Mouse (Mus musculus): Measurements from ENCODE around the gene Fli1. TPM values are rescaled to one million over a fixed set of nuclear protein-coding genes. Genes with fewer than 3 reads are reported as not detected.

The Fli1 gene
- polyA plus RNA-seq, 1 experiment: 124 TPM

- no peak overlapping the region for H3K27ac ChIP-seq (ENCODE audit: insufficient read depth, low read depth, low read length)
- peaks cover 50% of the 10 kb centered on the region for H3K4me1 ChIP-seq (ENCODE audit: control insufficient read depth, insufficient read depth, low read length)
- TF ChIP-seq POLR2A (IDR thresholded peaks at IDR 0.05; ENCODE audit: borderline replicate concordance, low read depth, low read length): no peak
- no peak for TF ChIP-seq CTCF (IDR thresholded peaks at IDR 0.05; ENCODE audit: low read depth, low read length)
- H3K4me3 ChIP-seq (ENCODE audit: insufficient read depth, low read length): no peak overlapping the region
Measured at GRCm38 (mm10) chr9:32480418-32480817, 62.2 kb downstream of the Fli1 start.

GRCm38 (mm10) chr9:32478799-32479198 is 63.9 kb downstream of the Fli1 start:
- Histone ChIP-seq H3K4me3 (ENCODE audit: insufficient read depth, low read length) (no peak overlapping the region), H3K27ac (ENCODE audit: insufficient read depth, low read depth, low read length) (peak overlapping the region; percentile 84), H3K4me1 (ENCODE audit: control insufficient read depth, insufficient read depth, low read length) (peaks cover 63% of the 10 kb centered on the region)
- TF ChIP-seq POLR2A (IDR thresholded peaks at IDR 0.05; ENCODE audit: borderline replicate concordance, low read depth, low read length): no peak
- no peak for TF ChIP-seq CTCF (IDR thresholded peaks at IDR 0.05; ENCODE audit: low read depth, low read length)

GRCm38 (mm10) chr9:32478087-32478486 is 64.6 kb downstream of the Fli1 start:
- H3K27ac ChIP-seq (ENCODE audit: insufficient read depth, low read depth, low read length): peak overlapping the region; percentile 81
- no peak for TF ChIP-seq POLR2A (IDR thresholded peaks at IDR 0.05; ENCODE audit: borderline replicate concordance, low read depth, low read length)
- TF ChIP-seq CTCF (IDR thresholded peaks at IDR 0.05; ENCODE audit: low read depth, low read length): no peak
- H3K4me1 ChIP-seq (ENCODE audit: control insufficient read depth, insufficient read depth, low read length): peaks cover 70% of the 10 kb centered on the region
- no peak overlapping the region for H3K4me3 ChIP-seq (ENCODE audit: insufficient read depth, low read length)

- Histone ChIP-seq H3K27ac (ENCODE audit: insufficient read depth, low read depth, low read length) (no peak overlapping the region), H3K4me1 (ENCODE audit: control insufficient read depth, insufficient read depth, low read length) (peaks cover 81% of the 10 kb centered on the region), H3K4me3 (ENCODE audit: insufficient read depth, low read length) (no peak overlapping the region)
- no peak for TF ChIP-seq CTCF (IDR thresholded peaks at IDR 0.05; ENCODE audit: low read depth, low read length)
- TF ChIP-seq POLR2A (IDR thresholded peaks at IDR 0.05; ENCODE audit: borderline replicate concordance, low read depth, low read length): no peak
Measured at GRCm38 (mm10) chr9:32476604-32477003, 66.1 kb downstream of the Fli1 start.

- Histone ChIP-seq H3K4me1 (ENCODE audit: control insufficient read depth, insufficient read depth, low read length) (peaks cover 85% of the 10 kb centered on the region), H3K4me3 (ENCODE audit: insufficient read depth, low read length) (no peak overlapping the region), H3K27ac (ENCODE audit: insufficient read depth, low read depth, low read length) (peak overlapping the region; percentile 58)
- TF ChIP-seq CTCF (IDR thresholded peaks at IDR 0.05; ENCODE audit: low read depth, low read length) (no peak), POLR2A (IDR thresholded peaks at IDR 0.05; ENCODE audit: borderline replicate concordance, low read depth, low read length) (no peak)
Measured at GRCm38 (mm10) chr9:32474621-32475390, 67.9 kb downstream of the Fli1 start.

- Histone ChIP-seq H3K4me1 (ENCODE audit: control insufficient read depth, insufficient read depth, low read length) (peaks cover 63% of the 10 kb centered on the region), H3K27ac (ENCODE audit: insufficient read depth, low read depth, low read length) (peak overlapping the region; percentile 70), H3K4me3 (ENCODE audit: insufficient read depth, low read length) (no peak overlapping the region)
- TF ChIP-seq CTCF (IDR thresholded peaks at IDR 0.05; ENCODE audit: low read depth, low read length): no peak
- TF ChIP-seq POLR2A (IDR thresholded peaks at IDR 0.05; ENCODE audit: borderline replicate concordance, low read depth, low read length): no peak
Measured at GRCm38 (mm10) chr9:32472346-32472745, 70.3 kb downstream of the Fli1 start.

- TF ChIP-seq POLR2A (IDR thresholded peaks at IDR 0.05; ENCODE audit: borderline replicate concordance, low read depth, low read length) (no peak), CTCF (IDR thresholded peaks at IDR 0.05; ENCODE audit: low read depth, low read length) (no peak)
- no peak overlapping the region for H3K27ac ChIP-seq (ENCODE audit: insufficient read depth, low read depth, low read length)
- H3K4me3 ChIP-seq (ENCODE audit: insufficient read depth, low read length): no peak overlapping the region
- peaks cover 46% of the 10 kb centered on the region for H3K4me1 ChIP-seq (ENCODE audit: control insufficient read depth, insufficient read depth, low read length)
Measured at GRCm38 (mm10) chr9:32469123-32469751, 73.4 kb downstream of the Fli1 start.

- Histone ChIP-seq H3K27ac (ENCODE audit: insufficient read depth, low read depth, low read length) (no peak overlapping the region), H3K4me1 (ENCODE audit: control insufficient read depth, insufficient read depth, low read length) (peaks cover 37% of the 10 kb centered on the region), H3K4me3 (ENCODE audit: insufficient read depth, low read length) (no peak overlapping the region)
- TF ChIP-seq POLR2A (IDR thresholded peaks at IDR 0.05; ENCODE audit: borderline replicate concordance, low read depth, low read length): no peak
- TF ChIP-seq CTCF (IDR thresholded peaks at IDR 0.05; ENCODE audit: low read depth, low read length): no peak
Measured at GRCm38 (mm10) chr9:32468313-32468712, 74.3 kb downstream of the Fli1 start.

GRCm38 (mm10) chr9:32467443-32467842 is 75.2 kb downstream of the Fli1 start:
- no peak overlapping the region for H3K4me3 ChIP-seq (ENCODE audit: insufficient read depth, low read length)
- no peak for TF ChIP-seq POLR2A (IDR thresholded peaks at IDR 0.05; ENCODE audit: borderline replicate concordance, low read depth, low read length)
- no peak overlapping the region for H3K27ac ChIP-seq (ENCODE audit: insufficient read depth, low read depth, low read length)
- peaks cover 30% of the 10 kb centered on the region for H3K4me1 ChIP-seq (ENCODE audit: control insufficient read depth, insufficient read depth, low read length)

GRCm38 (mm10) chr9:32466861-32467260 is 75.8 kb downstream of the Fli1 start:
- H3K4me1 ChIP-seq (ENCODE audit: control insufficient read depth, insufficient read depth, low read length): peaks cover 27% of the 10 kb centered on the region
- H3K27ac ChIP-seq (ENCODE audit: insufficient read depth, low read depth, low read length): no peak overlapping the region
- no peak overlapping the region for H3K4me3 ChIP-seq (ENCODE audit: insufficient read depth, low read length)
- TF ChIP-seq CTCF (IDR thresholded peaks at IDR 0.05; ENCODE audit: low read depth, low read length) (no peak), POLR2A (IDR thresholded peaks at IDR 0.05; ENCODE audit: borderline replicate concordance, low read depth, low read length) (no peak)
